Mouse (Mus musculus): ENCODE measurements at regions not wholly inside any gene's neighbourhood (a gene's known extent, or its start where the extent isn't known, plus 50 kb on each side); places are given as distances from the start of the nearest gene placed in this dataset.

DNA sequence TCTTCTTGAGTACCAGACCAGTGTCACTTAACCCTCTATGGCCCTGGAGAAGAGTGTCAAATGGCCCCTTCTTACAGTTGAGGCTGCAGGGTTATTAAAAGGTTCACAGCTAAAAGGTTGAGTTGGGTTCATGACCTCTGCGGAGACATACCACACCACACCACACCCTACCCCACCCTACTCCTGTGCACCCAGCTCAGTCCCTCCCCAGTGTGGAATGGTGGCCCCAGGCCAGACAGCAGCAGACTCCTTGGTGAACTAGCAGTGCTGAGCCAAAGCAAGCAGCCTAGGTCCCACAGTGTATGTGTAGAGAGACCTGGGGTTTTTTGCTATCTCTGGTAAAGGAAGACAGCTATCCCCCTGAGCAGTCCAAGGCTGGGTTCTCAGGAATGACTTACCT is 54.5 kb upstream of the Tmprss2 start:
- peak; percentile 81 for ATAC-seq (ENCODE audit: low read depth)

More for the DNA sequence above, 54.5 kb upstream of the Tmprss2 start:
- no peaks in the 10 kb centered on the region for H3K9me3 ChIP-seq (ENCODE audit: control insufficient read depth, low read length)
- WGBS: 84% methylated on average over 1 of the region's 1 CpGs
- H3K27ac ChIP-seq (ENCODE audit: low read length): no peak overlapping the region
- H3K9ac ChIP-seq (ENCODE audit: low read length): no peak overlapping the region
- H3K4me3 ChIP-seq (ENCODE audit: low read length): no peak overlapping the region
- no peaks in the 10 kb centered on the region for H3K36me3 ChIP-seq (ENCODE audit: control insufficient read depth, insufficient read depth, low read length)
- H3K27me3 ChIP-seq (ENCODE audit: control insufficient read depth, insufficient read depth, low read depth, low read length): no peaks in the 10 kb centered on the region
- peaks cover 5% of the 10 kb centered on the region; the same call in 1 of the 2 replicates for H3K4me1 ChIP-seq (replicated peaks; ENCODE audit: control insufficient read depth, insufficient read depth, low read length)
- no peak overlapping the region for H3K4me2 ChIP-seq (ENCODE audit: low read depth, low read length)
